Mouse (Mus musculus): ENCODE measurements around the gene Cpa2.

DNA sequence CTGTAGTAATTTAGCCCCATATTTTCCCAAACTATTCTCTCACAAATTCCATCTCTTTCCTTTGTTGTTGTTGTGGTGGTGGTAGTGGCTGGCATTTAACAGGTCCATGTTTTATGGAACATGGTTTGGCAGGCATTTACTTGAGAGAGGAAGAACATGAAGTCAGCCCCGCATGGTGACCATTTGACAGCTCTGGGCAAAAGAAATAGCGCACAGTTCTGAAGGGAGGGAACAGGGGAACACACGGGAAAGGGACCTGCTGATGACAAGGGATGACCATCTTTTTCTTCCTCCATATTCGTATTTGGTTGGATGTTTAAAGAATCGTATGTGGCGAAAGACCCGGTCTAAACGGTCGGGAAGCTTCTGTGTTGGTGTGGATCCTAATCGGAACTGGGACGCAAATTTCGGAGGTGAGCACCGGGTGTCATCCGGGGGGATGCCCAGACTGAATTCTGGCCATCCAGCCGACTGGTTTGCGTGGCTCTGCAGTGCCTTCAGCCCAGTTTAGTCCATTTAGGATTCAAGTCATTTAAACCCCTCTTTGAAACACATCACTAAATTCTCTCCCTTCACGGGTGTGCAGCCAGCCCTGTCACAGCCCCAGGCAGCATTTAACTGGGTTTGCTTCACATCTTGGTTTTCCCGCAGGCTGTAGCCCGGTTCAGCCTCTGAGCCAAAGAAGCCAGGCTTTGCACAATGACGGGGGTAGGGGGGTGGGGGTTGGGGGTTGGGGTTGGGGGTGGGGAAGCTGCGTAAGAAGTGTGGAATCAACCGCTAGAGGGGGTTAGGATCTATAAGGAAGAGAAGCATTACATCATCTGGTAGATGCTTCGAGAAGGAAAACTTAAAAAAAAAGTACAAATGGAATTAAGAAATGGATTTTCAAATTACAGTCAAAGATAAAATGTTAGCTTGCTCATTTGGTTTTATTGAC, 10.5 kb downstream of the Cpa2 start:
- TF ChIP-seq HCFC1 (IDR thresholded peaks at IDR 0.05; ENCODE audit: low read depth, low read length), result no peak
- TF ChIP-seq CHD2 (IDR thresholded peaks at IDR 0.05; ENCODE audit: low read length), result no peak
- no peak for TF ChIP-seq NRF1 (IDR thresholded peaks at IDR 0.05; ENCODE audit: insufficient read depth, low read depth, low read length, poor library complexity, severe bottlenecking)
